9 mouse cellular contexts compared by ENCODE assay signal in the genomic region with DNA sequence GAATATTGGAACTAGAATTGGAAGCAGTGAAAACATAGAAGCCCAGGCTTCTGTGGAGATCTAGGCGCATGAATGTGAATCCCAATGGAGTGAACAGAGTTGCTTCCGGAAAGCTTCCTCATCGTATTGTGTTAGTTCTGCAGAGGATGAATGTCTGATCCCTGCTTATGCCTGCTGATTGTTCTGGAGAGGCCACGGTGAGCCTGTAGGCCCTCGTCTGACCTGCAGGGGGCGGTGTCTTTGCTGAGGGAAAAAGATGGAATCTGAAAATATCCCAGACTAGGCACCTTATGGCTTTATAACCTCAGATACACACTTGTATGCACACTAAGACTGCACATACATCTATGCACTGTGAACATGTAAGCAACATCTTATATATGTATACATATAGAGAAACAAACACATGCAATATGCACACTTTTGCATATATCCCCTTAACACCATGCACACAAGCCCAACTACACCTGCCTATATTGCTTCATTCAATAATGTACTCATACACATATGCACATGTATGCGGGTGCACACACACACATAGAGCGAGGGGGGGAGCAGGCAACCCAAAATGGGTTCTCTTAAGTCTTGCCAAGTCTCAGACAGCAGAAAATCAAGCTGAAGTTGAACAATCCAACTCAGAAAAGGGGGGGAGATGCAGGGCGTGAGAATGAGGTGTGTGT.
DNase-seq lines count a peak whose midpoint lies in the region; ATAC-seq and TF ChIP-seq lines count a peak whose summit lies in the region.
"Had no signal": no experiment of that assay in that cellular context is flagged by ENCODE, and none has a peak within 500 bp of the region (broad histone marks: within the 10 kb centered on the region; RNA-seq: fewer than 3 reads in every experiment).

No protein-coding gene starts in this region.

- peak; percentile 70 for TF ChIP-seq CTCF in intestine, postnatal 0 days (IDR thresholded peaks at IDR 0.05; ENCODE audit: low read depth)
- TF ChIP-seq CTCF in ES-Bruce4 (IDR thresholded peaks at IDR 0.05; ENCODE audit: low read depth, low read length): peak; percentile 62
- TF ChIP-seq CTCF in embryonic fibroblast, embryonic 13.5 days (IDR thresholded peaks at IDR 0.05; ENCODE audit: borderline replicate concordance, insufficient read depth, low read length): peak; percentile 9; the same call in 1 of the 2 replicates

- no peak overlapping the region for H3K4me3 ChIP-seq in intestine, postnatal 0 days (ENCODE audit: low read depth, low read length)
- H3K4me3 ChIP-seq in intestine, embryonic 16.5 days (ENCODE audit: low read length): no peak overlapping the region
- no peak overlapping the region for H3K4me3 ChIP-seq in ES-Bruce4 (ENCODE audit: low read depth, low read length)
- no peak overlapping the region for H3K4me3 ChIP-seq in embryonic fibroblast, embryonic 13.5 days (ENCODE audit: insufficient read depth, low read length)
- no peak overlapping the region for H3K4me3 ChIP-seq in forebrain, embryonic 10.5 days
- H3K4me3 ChIP-seq: neural tube, embryonic 13.5 days had no signal

- ATAC-seq in intestine, postnatal 0 days: no peak
- no peak for ATAC-seq in intestine, embryonic 16.5 days

- no peak overlapping the region for H3K27ac ChIP-seq in intestine, postnatal 0 days (ENCODE audit: low read depth, low read length)
- no peak overlapping the region for H3K27ac ChIP-seq in intestine, embryonic 16.5 days (ENCODE audit: low read length)
- no peak overlapping the region for H3K27ac ChIP-seq in ES-Bruce4 (ENCODE audit: insufficient read depth, low read length)
- no peak overlapping the region for H3K27ac ChIP-seq in embryonic fibroblast, embryonic 13.5 days (ENCODE audit: insufficient read depth, low read length)
- H3K27ac ChIP-seq in forebrain, embryonic 10.5 days: no peak overlapping the region
- H3K27ac ChIP-seq: neural tube, embryonic 13.5 days had no signal

- H3K9me3 ChIP-seq in intestine, postnatal 0 days (ENCODE audit: control insufficient read depth): no peaks in the 10 kb centered on the region
- no peaks in the 10 kb centered on the region for H3K9me3 ChIP-seq in intestine, embryonic 16.5 days (ENCODE audit: control insufficient read depth, low read length)
- no peaks in the 10 kb centered on the region for H3K9me3 ChIP-seq in ES-Bruce4 (replicated peaks; ENCODE audit: control insufficient read depth, insufficient read depth, low read length, poor library complexity, severe bottlenecking)
- H3K9me3 ChIP-seq in forebrain, embryonic 10.5 days: no peaks in the 10 kb centered on the region
- H3K9me3 ChIP-seq: neural tube, embryonic 13.5 days had no signal

- 54% methylated on average over 9 of the region's 9 CpGs for WGBS in intestine, postnatal 0 days
- 50% methylated on average over 9 of the region's 9 CpGs for WGBS in intestine, embryonic 16.5 days
- 52% methylated on average over 9 of the region's 9 CpGs for WGBS in forebrain, embryonic 10.5 days

- no peaks in the 10 kb centered on the region for H3K4me1 ChIP-seq in intestine, postnatal 0 days (replicated peaks; ENCODE audit: control insufficient read depth, insufficient read depth, low read length)
- H3K4me1 ChIP-seq in intestine, embryonic 16.5 days (ENCODE audit: control insufficient read depth, insufficient read depth, low read length): no peaks in the 10 kb centered on the region
- no peaks in the 10 kb centered on the region for H3K4me1 ChIP-seq in ES-Bruce4 (ENCODE audit: control insufficient read depth, insufficient read depth, low read length)
- H3K4me1 ChIP-seq in embryonic fibroblast, embryonic 13.5 days (ENCODE audit: control insufficient read depth, insufficient read depth, low read length): no peaks in the 10 kb centered on the region
- H3K4me1 ChIP-seq in forebrain, embryonic 10.5 days: peaks cover 33% of the 10 kb centered on the region
- H3K4me1 ChIP-seq: neural tube, embryonic 13.5 days had no signal

- no peaks in the 10 kb centered on the region for H3K36me3 ChIP-seq in intestine, postnatal 0 days (ENCODE audit: control insufficient read depth, insufficient read depth)
- H3K36me3 ChIP-seq in intestine, embryonic 16.5 days (ENCODE audit: control insufficient read depth, insufficient read depth, low read length): no peaks in the 10 kb centered on the region
- no peaks in the 10 kb centered on the region for H3K36me3 ChIP-seq in ES-Bruce4 (ENCODE audit: control insufficient read depth, insufficient read depth, low read length, poor library complexity, severe bottlenecking)
- H3K36me3 ChIP-seq in forebrain, embryonic 10.5 days (replicated peaks): no peaks in the 10 kb centered on the region
- H3K36me3 ChIP-seq: neural tube, embryonic 13.5 days had no signal

- H3K27me3 ChIP-seq in intestine, postnatal 0 days (replicated peaks; ENCODE audit: control insufficient read depth, insufficient read depth, low read length): no peaks in the 10 kb centered on the region
- H3K27me3 ChIP-seq in intestine, embryonic 16.5 days (replicated peaks; ENCODE audit: control insufficient read depth, insufficient read depth, low read length): peaks cover 4% of the 10 kb centered on the region; the same call in 1 of the 2 replicates
- H3K27me3 ChIP-seq in ES-Bruce4 (ENCODE audit: control insufficient read depth, insufficient read depth, low read length, poor library complexity, severe bottlenecking): no peaks in the 10 kb centered on the region
- H3K27me3 ChIP-seq in forebrain, embryonic 10.5 days (ENCODE audit: poor library complexity, severe bottlenecking): peaks cover 98% of the 10 kb centered on the region

- peak; percentile 48 for DNase-seq in adrenal gland, postnatal 25 days
- DNase-seq in naive thymus-derived CD4-positive, alpha-beta T cell, adult 2 months (ENCODE audit: low read depth): peak; percentile 26
- no peak for DNase-seq in neural tube, embryonic 10.5 days (ENCODE audit: extremely low spot score, low spot score)
- no peak for DNase-seq in forebrain, embryonic 10.5 days (ENCODE audit: extremely low spot score, low spot score)

- no peak overlapping the region for H3K9ac ChIP-seq in intestine, postnatal 0 days (ENCODE audit: low read depth, low read length)
- no peak overlapping the region for H3K9ac ChIP-seq in intestine, embryonic 16.5 days (ENCODE audit: low read depth, low read length)
- H3K9ac ChIP-seq in ES-Bruce4 (ENCODE audit: low read depth, poor library complexity, severe bottlenecking): no peak overlapping the region
- H3K9ac ChIP-seq: neural tube, embryonic 13.5 days had no signal

- no peak overlapping the region for H3K4me2 ChIP-seq in intestine, postnatal 0 days (replicated peaks; ENCODE audit: low read depth)
- H3K4me2 ChIP-seq in intestine, embryonic 16.5 days (ENCODE audit: low read depth, low read length): no peak overlapping the region
- H3K4me2 ChIP-seq: neural tube, embryonic 13.5 days had no signal

- TF ChIP-seq EP300 in ES-Bruce4 (IDR thresholded peaks at IDR 0.05; ENCODE audit: insufficient read depth, low read depth, low read length): no peak

- no peak for TF ChIP-seq POLR2A in ES-Bruce4 (IDR thresholded peaks at IDR 0.05; ENCODE audit: insufficient read depth, low read length)
- TF ChIP-seq POLR2A in embryonic fibroblast, embryonic 13.5 days (IDR thresholded peaks at IDR 0.05; ENCODE audit: low read depth, low read length): no peak

Comparison
In these comparisons a context has a peak if more than half of its experiments do, and no peak if none do; other contexts are left out.
1. CTCF ChIP-seq: peak in every context shown above with its lines; median percentile 70 in intestine, postnatal 0 days; 62 in ES-Bruce4; 9 in embryonic fibroblast, embryonic 13.5 days.
2. DNase-seq: peak in adrenal gland, postnatal 25 days (single experiment) and naive thymus-derived CD4-positive, alpha-beta T cell, adult 2 months (single experiment); none in neural tube, embryonic 10.5 days (single experiment) and forebrain, embryonic 10.5 days (single experiment).